Mouse (Mus musculus) urinary bladder, adult 2 months (tissue): ENCODE measurements around the gene Olfr364-ps1. TPM values are rescaled to one million over a fixed set of nuclear protein-coding genes. Genes with fewer than 3 reads are reported as not detected.

ENCODE experiments used
- DNase-seq: peaks from one replicate; pipeline ENCODE4 v3.0.0; 2022; ENCODE audit warnings: low spot score
- polyA plus RNA-seq: library from polyadenylated mRNA; depleted of rRNA; stranded (reverse); fragments of >200 nt; gene quantifications from 2 replicates; pipeline ENCODE4 v1.2.3, GENCODE M21; 2012; rRNA removed

The Olfr364-ps1 gene
- polyA plus RNA-seq, result not detected in 2 replicates

DNA sequence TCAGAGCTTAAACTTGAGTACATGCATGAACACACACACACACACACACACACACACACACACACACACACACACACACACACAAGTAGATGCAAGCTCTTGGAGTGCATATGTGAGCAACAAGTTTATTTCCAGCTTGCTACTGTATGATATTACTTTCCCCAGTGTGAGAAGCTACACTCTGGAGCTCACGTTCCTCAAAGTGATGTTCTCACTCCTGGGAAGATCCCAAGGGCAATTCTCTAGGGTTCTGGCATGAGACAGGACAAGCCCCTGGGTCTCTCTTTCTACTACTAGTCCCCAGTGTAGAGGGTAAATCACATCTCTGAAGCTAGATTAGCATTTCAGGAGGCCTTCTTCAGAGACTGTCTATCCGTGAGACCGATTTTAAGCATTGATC is at the start of gene Olfr364-ps1:
TSS of gene Olfr364-ps1 (plus strand) at position 301 of the 400 bp plus-strand sequence.
- DNase-seq, result no peak

GRCm38 (mm10) chr2:37117810-37118209 is 21.3 kb upstream of the Olfr364-ps1 start, which contains the start of gene Olfr362:
TSS of gene Olfr362 (minus strand) at chr2:37117910.
- no peak for DNase-seq

DNA sequence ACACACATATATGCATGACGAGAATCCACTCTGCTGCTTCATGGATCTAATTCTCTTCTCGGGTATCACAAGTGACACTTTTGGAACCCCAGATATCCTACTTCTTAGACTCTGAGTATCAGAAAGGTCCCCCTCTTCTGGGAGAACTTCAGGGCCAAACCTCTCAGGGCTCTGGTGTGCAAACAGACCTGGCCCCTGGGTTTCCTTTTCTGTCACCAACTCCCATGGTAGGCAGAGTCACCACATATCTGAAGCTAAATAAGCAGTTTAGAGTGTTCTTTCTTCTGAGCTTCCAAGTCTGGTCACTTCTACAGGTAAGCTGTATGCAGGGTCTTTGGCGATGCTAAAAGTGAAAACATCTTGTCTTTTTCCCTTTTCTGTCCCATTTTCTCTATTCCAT is 48.8 kb downstream of the Olfr364-ps1 start, which contains the start of gene Olfr365:
TSS of gene Olfr365 (plus strand) at position 301 of the 400 bp plus-strand sequence.
- DNase-seq, result no peak

Other genes starting within 250 kb of the Olfr364-ps1 start
- not detected in 2 replicates for gene Olfr353, start 246.4 kb upstream of the Olfr364-ps1 start, polyA plus RNA-seq
- gene Olfr354, start 233.6 kb upstream of the Olfr364-ps1 start, polyA plus RNA-seq, result not detected in 2 replicates
- gene Olfr355, start 210.4 kb upstream of the Olfr364-ps1 start, polyA plus RNA-seq, result not detected in 2 replicates
- not detected in 2 replicates for gene Olfr356, start 202.2 kb upstream of the Olfr364-ps1 start, polyA plus RNA-seq
- gene Olfr357, start 145.5 kb upstream of the Olfr364-ps1 start, polyA plus RNA-seq, result not detected in 2 replicates
- not detected in 2 replicates for gene Olfr358, start 130.0 kb upstream of the Olfr364-ps1 start, polyA plus RNA-seq
- gene Olfr360, start 73.6 kb upstream of the Olfr364-ps1 start, polyA plus RNA-seq, result not detected in 2 replicates
- gene Olfr361, start 50.0 kb upstream of the Olfr364-ps1 start, polyA plus RNA-seq, result not detected in 2 replicates
- not detected in 2 replicates for gene Olfr362, start 21.4 kb upstream of the Olfr364-ps1 start, polyA plus RNA-seq
- not detected in 2 replicates for gene Olfr365, start 48.9 kb downstream of the Olfr364-ps1 start, polyA plus RNA-seq
- not detected in 2 replicates for gene Olfr366, start 72.3 kb downstream of the Olfr364-ps1 start, polyA plus RNA-seq
- not detected in 2 replicates for gene Olfr368, start 187.2 kb downstream of the Olfr364-ps1 start, polyA plus RNA-seq
- 21.0 and 22.8 TPM in 2 replicates for gene Pdcl, start 220.0 kb downstream of the Olfr364-ps1 start, polyA plus RNA-seq